Mouse (Mus musculus): ENCODE results near the gene Zfp524.
A peak's percentile ranks its signal among the peaks of the same experiment; 100 is the strongest.
"Not testable (repeated sequence)": the region's sequence is repeated elsewhere in the genome, so short reads cannot be mapped to it uniquely, and the experiment has no call there.

Zfp524 gene

GRCm38 (mm10) chr7:5016057-5016456, 1.8 kb downstream of the Zfp524 start:
- no peak for DNase-seq

GRCm38 (mm10) chr7:5016920-5017319, 2.7 kb downstream of the Zfp524 start:
- no peak for DNase-seq

DNA sequence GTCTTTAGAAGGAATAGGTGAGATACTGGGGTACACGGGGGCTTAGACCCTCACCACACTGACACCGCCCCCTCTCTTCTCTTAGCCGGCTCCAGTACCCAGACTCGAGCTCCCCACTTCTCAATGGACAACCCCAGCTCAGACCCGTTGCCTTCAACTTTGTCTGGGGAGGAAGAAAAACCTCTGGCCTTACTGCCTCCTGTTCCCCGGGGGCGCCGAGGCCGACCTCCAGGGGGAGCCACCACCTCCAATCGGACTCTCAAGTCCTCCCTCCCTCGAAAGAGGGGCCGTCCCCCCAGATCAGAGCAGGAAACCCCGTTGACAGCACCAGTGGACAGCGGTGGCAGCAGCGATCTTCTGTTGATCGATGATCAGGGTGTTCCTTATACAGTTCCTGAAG, 3.1 kb downstream of the Zfp524 start:
- no peak for DNase-seq

GRCm38 (mm10) chr7:5017931-5018330, 3.7 kb downstream of the Zfp524 start:
- no peak for DNase-seq

- not testable (repeated sequence) for DNase-seq
Observed at GRCm38 (mm10) chr7:5019576-5019975, 5.4 kb downstream of the Zfp524 start.

GRCm38 (mm10) chr7:5020000-5020681, 5.9 kb downstream of the Zfp524 start, which contains the start of the genes Zfp865 and Ccdc106:
Gene Zfp865, plus strand, starts transcription at chr7:5020376.
Gene Ccdc106, plus strand, starts transcription at chr7:5020553.
- peak; percentile 99 for DNase-seq

DNA sequence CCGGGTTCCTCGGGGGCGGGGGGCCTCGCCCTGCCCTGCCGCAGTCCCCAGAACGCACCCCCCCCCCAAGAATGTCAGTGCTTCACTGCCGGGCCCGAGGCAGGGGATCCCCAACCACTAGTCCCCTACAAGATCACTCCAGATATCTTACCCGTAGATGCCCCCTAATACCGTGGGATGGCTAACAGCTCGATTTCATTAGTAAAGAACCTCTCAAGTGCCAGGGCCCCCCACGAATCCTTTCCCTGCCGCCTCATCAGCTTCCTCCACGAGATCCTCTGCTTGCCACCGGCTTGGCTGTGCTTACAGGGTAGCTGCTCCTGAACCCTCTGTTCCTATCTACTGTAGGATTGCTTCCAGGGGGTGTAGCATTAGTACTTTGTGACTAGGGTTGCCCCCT, 6.5 kb downstream of the Zfp524 start:
- DNase-seq: no peak

GRCm38 (mm10) chr7:5021197-5021596, 7.0 kb downstream of the Zfp524 start:
- DNase-seq: no peak

DNA sequence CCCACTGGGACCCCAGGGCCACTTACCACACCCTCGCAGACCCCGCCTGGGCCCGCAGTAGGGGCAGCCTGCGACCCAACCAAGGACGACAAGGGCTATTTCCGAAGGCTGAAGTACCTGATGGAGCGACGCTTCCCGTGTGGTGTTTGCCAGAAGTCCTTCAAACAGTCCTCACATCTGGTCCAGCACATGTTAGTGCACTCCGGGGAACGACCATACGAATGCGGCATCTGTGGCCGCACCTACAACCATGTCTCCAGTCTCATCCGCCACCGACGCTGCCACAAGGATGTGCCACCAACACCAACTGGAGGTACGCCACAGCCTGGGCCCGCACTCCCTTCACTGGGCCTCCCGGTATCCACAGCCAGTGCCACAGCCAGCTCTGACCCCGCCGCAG, 15.3 kb downstream of the Zfp524 start:
- no peak for DNase-seq

DNA sequence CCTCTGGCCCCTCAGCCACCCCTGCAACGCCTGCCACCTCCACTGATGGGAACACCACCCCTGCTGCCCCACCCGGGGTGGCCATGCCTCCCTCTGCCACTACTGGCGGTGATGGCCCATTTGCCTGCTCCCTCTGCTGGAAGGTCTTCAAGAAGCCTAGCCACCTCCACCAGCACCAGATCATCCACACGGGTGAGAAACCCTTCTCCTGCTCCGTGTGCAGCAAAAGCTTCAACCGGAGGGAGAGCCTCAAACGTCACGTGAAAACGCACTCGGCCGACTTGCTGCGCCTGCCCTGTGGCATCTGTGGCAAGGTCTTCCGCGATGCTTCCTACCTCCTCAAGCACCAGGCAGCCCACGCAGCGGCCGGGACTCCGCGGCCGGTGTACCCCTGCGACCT, 15.7 kb downstream of the Zfp524 start:
- no peak for DNase-seq

- no peak for DNase-seq
Observed at GRCm38 (mm10) chr7:5030554-5031275, 16.5 kb downstream of the Zfp524 start.

DNA sequence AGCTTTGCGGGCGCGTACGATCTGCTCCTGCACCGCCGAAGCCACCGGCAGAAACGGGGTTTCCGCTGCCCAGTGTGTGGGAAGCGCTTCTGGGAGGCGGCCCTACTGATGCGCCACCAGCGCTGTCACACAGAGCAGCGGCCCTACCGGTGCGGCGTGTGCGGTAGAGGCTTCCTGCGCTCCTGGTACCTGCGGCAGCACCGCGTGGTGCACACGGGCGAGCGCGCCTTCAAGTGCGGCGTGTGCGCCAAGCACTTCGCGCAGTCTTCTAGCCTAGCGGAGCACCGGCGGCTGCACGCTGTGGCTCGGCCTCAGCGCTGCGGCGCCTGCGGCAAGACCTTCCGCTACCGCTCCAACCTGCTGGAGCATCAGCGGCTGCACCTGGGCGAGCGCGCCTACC, 17.3 kb downstream of the Zfp524 start:
- no peak for DNase-seq

- no peak for DNase-seq
Observed at GRCm38 (mm10) chr7:5033818-5034217, 19.6 kb downstream of the Zfp524 start, which contains the start of gene 4632433K11Rik. Gene 4632433K11Rik, plus strand, starts transcription at chr7:5034118.

- no peak for DNase-seq
Observed at GRCm38 (mm10) chr7:5035628-5036027, 21.4 kb downstream of the Zfp524 start.

DNA sequence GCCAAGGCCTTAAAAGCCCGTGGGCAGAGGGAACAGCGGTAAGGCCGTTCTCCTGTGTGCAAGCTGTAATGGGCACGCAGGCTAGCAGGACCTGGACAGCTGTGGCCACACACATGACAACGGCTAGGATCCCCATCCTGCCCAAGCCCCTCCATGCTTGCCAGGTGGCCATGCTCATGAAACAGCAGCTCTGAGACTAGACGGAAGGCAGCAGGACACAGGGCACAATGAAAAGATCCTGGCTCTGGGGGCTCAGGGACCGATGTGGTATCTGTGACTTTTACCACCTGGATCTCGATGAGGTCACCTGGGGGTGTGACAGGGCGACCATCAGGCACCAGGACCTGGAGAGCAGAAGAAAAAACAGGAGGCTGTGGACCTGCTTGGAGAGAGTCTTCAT, 21.9 kb downstream of the Zfp524 start:
- DNase-seq: no peak

DNA sequence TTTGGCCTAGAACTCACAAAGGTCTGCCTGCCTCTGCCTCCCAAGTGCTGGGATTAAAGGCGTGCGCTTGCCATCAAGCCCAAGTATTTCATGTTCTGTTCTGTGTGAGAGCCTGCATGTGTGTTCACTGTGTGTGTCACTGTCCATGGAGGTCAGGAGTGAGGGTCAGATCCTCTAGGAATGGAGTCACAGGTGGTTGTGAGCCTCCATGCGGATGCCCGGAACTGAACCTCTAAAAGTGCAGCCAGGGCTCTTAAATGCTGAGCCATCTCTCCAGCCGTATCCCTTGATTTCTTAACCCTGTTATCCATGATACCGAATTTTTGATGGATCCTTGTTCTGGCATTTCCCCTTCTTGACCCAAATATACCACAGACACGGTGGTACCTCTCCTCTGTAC, 22.8 kb downstream of the Zfp524 start:
- no peak for DNase-seq

GRCm38 (mm10) chr7:5037467-5037866, 23.3 kb downstream of the Zfp524 start:
- no peak for DNase-seq

DNA sequence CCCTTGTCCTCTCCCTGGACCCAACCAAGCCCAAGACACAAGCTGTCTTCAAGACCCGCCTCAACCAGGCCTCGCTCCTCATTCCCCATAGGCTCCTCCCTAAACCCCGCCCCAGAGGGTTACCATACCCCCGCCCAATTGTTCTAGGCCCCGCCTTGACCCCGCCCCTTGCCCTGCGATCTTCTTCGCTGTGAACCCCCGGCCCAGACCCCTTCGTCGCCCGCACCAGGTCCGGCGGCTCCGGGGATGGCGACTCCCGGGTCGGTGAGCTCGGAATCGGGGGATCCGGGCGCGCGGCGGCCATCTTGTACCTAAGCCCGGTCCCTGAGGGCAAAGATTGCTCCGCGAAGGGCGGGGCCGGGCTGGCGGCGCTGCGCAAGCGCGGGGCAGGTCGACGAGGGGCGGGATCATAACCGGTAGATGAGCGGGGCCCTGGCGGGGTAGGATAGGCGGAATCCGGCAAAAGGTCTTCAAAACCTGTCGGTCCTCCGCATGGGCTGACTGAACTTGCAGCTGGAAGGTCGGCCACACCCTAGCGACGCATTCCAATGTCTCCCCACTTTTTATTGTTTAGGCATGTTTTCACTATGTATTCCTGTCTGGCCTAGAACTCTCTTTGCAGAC, 24.0 kb downstream of the Zfp524 start, which contains the start of gene Zfp784:
Gene Zfp784, minus strand, starts transcription at position 338 of the 624 bp plus-strand sequence.
- DNase-seq: peak; percentile 94

DNA sequence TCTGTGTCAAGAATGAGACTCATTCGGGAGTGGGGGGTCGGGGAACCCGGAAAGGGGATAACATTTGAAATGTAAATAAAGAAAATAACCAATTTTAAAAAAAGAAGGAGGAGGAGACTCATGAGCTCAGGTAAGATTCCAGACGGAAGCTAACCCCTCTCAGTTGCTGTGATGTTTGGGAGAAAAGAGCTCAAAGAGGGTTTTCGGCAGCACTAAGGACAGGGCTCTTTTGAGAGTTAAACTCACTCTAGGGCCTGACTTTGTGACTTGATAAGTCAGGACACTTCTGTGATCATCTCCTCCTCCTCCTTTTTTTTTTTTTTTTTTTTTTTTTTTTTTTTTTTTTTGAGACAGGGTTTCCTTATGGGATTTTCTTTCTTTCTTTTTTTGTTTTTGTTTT, 24.7 kb downstream of the Zfp524 start:
- no peak for DNase-seq

DNA sequence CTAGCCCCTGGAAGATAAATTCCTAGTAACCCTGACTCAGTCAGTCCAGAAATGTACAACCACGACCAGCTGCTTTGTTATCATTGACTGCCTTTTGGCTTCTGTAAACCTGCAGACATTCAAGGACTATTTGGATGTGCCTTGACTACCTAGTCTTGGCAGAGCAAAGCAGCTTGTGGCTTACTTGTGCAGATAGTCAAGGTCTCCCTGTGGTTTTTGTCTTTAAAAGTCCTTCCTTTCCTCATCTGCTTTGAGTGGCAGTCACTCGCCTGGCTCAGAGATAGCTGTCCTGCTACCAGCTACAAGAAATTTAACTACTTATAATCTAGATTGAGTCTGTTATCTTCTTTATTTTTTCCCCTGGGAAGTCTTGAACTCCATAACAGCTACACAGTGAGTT, 30.8 kb downstream of the Zfp524 start:
- DNase-seq: no peak

DNA sequence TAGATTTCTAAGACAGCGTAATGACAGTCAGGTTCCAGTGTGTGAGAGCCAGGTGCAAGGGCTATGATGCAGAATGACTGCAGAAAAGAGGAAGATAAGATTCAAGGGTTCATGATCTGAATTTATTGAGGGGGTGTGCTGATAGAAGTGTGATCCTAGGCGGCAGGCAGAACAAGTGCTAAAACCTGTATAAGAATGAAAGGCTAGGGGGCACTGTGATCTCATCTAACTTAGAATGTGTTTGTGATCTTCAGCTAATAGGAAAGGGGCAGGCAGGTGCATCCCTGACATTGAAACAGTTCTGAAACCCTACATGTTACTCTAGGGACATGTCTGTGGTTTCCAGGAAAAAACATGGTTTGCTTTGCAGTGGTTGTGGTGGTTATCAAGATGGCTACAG, 31.9 kb downstream of the Zfp524 start:
- no peak for DNase-seq

GRCm38 (mm10) chr7:5047313-5047712, 33.1 kb downstream of the Zfp524 start:
- DNase-seq: no peak
